Mouse (Mus musculus) stomach, embryonic 15.5 days (tissue): ENCODE data around the gene Tmem190. TPM values are rescaled to one million over a fixed set of nuclear protein-coding genes. Genes with fewer than 3 reads are reported as not detected.
A peak's percentile ranks its signal among the peaks of the same experiment; 100 is the strongest.

Experiments
- ATAC-seq: fragments of 200-750 bp; cut with Nextera tagmentation; 2 replicates; pipeline ENCODE4 v1.8.0; 2017; ENCODE audit warnings: low read depth, moderate number of reproducible peaks, moderate TSS enrichment; ENCODE audit not compliant: insufficient read depth, low FRiP score
- H3K27ac ChIP-seq: fragments of 300-500 bp; sonication (generic); 2 replicates; pipeline ENCODE4 v1.5.1; 2015; ENCODE audit warnings: mild to moderate bottlenecking, inconsistent platforms
- H3K27me3 ChIP-seq: fragments of 300-500 bp; sonication (generic); replicated peaks from 2 replicates; pipeline ENCODE4 v1.6.1; 2015; ENCODE audit warnings: inconsistent platforms
- H3K36me3 ChIP-seq: fragments of 300-500 bp; sonication (generic); 2 replicates; pipeline ENCODE4 v1.6.1; 2015; ENCODE audit warnings: inconsistent platforms
- H3K4me1 ChIP-seq: fragments of 300-500 bp; sonication (generic); 2 replicates; pipeline ENCODE4 v1.6.1; 2015; ENCODE audit warnings: inconsistent platforms
- H3K4me2 ChIP-seq: fragments of 300-500 bp; sonication (generic); 2 replicates; pipeline ENCODE4 v1.6.1; 2015; ENCODE audit warnings: mild to moderate bottlenecking, inconsistent platforms
- H3K4me3 ChIP-seq: fragments of 300-500 bp; sonication (generic); replicated peaks from 2 replicates; pipeline ENCODE4 v1.5.1; 2015; ENCODE audit warnings: inconsistent platforms
- H3K9ac ChIP-seq: fragments of 300-500 bp; sonication (generic); 2 replicates; pipeline ENCODE4 v1.6.1; 2015; ENCODE audit warnings: inconsistent platforms
- H3K9me3 ChIP-seq: fragments of 300-500 bp; sonication (generic); 2 replicates; pipeline ENCODE4 v1.6.1; 2016; ENCODE audit warnings: inconsistent platforms
- WGBS: fragments of 180-500 bp; shearing (Covaris S2); methylation state at CpG from one replicate; pipeline ENCODE4 v1.1.7; 2015; 5-methylcytosine and 5-hydroxymethylcytosine counted together
- polyA plus RNA-seq: library from polyadenylated mRNA; unstranded; fragments of >200 nt; fragmentation: Nextera tagmentation; extraction: Ambion mirVana; gene quantifications from 2 replicates; pipeline ENCODE4 v1.2.1, GENCODE M21; 2015

Gene Tmem190
- polyA plus RNA-seq, 1 experiment from 2014 or later: 1.2 TPM

DNA sequence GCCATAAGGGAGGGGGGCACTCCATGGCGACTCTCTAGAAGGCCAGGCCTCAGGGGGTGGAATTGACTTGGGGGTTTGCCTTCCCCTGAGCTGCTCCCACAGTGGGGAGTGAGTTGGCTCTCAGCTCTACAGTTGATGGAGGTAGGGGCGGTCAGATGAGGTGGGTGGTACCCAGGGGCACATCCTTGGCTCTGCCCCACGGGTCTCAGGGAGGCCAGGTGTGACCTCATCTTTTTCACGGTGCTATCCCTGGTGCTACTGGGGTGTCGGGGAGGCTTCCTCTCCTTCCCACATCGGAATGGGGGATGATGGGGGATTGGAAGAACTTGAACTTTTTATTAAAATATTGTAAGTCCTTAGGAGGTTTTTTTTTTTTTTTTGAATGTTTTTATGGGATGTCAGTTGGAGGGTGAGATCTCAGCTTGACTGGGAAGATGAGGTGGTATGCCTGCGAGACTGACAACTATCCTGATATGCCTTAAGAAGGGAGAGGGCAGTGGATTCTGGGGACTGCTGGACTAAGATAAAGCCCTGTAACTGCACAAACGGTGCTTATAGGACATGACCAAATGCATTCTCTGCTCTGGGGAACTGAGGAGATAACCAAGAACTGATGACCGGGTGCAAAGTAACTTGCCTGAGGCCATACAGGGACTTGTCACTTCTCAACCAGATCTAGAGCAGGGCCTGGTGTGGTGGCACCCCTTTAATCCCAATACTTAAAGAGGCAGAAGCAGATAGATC is 35.4 kb upstream of the Tmem190 start:
- no peaks in the 10 kb centered on the region for H3K27me3 ChIP-seq
- no peaks in the 10 kb centered on the region for H3K9me3 ChIP-seq
- H3K4me2 ChIP-seq: no peak overlapping the region
- peaks cover 20% of the 10 kb centered on the region for H3K4me1 ChIP-seq
- H3K4me3 ChIP-seq: no peak overlapping the region
- no peak overlapping the region for H3K27ac ChIP-seq
- peak; percentile 19; the same call in 1 of the 2 replicates for ATAC-seq
- no peak overlapping the region for H3K9ac ChIP-seq
- H3K36me3 ChIP-seq: peaks cover 14% of the 10 kb centered on the region
- WGBS: 64% methylated on average over 9 of the region's 9 CpGs

DNA sequence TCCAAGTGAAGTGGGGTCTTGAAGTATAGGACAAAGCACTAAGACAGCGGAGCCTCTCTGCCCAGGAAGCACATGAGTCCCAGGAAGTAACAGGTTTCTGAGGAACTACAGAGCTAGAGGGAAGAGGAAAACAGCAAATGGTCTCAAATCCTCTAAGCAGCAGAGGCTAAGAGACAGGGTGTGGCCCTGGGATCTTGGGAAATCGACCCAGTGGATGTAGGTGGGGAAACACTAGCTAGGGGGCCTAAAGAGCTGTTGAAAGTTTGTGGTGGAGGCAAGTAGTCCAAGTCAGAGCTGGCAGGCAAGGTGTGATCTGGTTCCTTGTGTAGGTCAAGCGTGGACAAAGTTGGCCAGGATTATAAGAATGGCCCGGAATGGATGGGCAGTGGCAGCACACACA is 34.4 kb upstream of the Tmem190 start:
- 77% methylated on average over 4 of the region's 4 CpGs for WGBS
- Histone ChIP-seq H3K4me2 (no peak overlapping the region), H3K9me3 (no peaks in the 10 kb centered on the region), H3K36me3 (peaks cover 14% of the 10 kb centered on the region), H3K9ac (no peak overlapping the region), H3K4me1 (peaks cover 19% of the 10 kb centered on the region), H3K4me3 (no peak overlapping the region), H3K27ac (no peak overlapping the region), H3K27me3 (no peaks in the 10 kb centered on the region)
- no peak for ATAC-seq

DNA sequence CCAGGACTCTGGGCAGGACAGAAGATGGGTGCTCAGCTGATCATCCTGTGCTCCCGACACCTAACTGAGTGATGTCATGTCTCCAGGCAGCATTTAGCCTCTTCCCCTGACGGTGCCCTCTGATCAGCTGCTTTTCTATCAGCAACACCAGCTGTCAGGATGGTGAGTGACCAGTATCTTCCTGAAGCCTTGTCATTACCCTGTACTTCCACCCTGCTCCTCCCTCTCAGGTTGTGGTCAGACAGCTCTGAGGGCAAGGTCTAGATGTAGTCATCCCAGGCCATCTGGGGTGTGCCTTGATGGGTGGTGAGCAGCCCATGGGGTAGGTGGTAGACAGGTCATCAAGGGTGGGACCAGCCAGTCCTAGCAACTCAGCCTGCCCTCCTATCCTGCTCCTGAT is 33.6 kb upstream of the Tmem190 start:
- 93% methylated on average over 2 of the region's 2 CpGs for WGBS
- Histone ChIP-seq H3K4me2 (no peak overlapping the region), H3K4me3 (no peak overlapping the region), H3K4me1 (peaks cover 18% of the 10 kb centered on the region), H3K9me3 (no peaks in the 10 kb centered on the region), H3K9ac (no peak overlapping the region), H3K27me3 (no peaks in the 10 kb centered on the region), H3K27ac (no peak overlapping the region), H3K36me3 (peaks cover 14% of the 10 kb centered on the region)
- ATAC-seq: no peak

DNA sequence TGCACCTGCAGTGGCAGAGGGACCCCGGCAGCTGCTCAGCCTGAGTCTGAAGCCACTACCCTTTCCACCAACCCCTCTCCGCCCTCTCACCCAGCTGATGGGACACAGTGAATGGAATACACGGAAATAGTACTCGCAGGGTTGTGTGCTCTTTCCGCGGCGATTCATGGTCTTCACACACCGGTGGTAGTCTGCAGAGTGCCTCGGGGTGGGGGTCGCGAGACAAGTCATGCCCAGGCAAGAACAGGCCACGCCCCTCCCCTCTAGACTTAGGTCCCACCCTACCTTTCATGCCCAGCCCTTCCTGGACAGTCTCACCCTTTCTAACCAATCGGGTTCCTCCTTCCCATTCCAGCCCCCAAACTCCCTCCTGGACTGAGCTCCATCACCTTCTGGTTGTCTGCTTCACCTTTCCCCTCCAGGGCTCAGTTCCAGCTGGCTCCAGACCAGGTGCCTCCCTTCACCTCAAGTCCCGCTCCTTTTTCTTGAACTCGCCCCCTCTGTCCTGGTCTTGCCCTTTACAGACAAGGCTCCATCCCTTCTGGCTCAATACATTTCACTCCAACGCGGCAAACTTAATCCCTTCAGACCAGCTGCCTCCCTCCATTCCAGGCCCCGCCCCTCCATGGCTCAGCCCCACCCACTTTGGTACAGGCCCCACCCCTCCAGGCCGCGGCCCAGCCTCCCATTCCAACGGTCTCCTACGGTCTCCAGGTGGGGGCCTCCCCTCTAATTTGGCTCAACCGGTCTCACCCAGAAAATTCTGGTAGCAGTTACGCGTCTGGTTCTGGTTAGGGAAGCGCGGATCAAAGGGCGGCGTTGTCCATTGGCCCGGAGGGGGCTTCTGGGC is 30.5 kb upstream of the Tmem190 start:
- peak overlapping the region; percentile 81 for H3K27ac ChIP-seq

DNA sequence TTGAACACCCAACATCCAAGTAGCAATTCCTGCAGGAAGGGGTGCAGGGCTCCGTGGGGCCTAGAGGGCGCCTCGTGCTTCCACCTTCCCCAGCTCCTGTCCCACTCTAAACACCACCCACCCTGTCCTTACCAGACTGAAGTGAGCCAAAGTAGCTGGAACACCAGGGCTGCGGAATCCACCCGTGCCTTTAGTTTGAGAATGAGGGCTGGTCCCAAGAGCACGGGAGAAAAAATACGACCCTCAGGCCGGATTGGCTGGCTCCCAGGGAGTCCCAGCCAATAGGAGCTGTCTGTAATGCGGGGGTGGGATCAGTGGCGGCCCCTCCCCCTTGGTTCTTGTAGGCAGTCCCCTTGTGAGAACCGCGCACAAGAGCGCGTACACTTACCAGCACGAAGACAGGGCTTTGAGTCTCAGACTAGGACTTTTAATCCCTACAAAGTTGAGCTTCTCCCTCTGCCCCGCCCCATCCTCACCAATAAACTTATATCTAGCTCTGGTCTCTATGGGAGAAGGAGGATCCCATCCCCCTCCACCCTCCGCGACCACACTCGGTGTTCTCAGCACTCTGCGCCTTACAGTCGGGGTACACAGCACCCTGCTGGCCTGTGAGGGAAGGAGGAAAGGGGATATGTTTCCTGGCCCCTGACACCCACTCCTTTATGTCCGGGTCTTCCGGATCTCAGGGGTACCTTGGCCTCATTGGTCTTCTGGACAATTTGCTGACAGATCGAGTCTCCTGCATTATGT is 29.7 kb upstream of the Tmem190 start, which contains the start of gene Cox6b2:
Gene Cox6b2 (minus strand): TSS at position 274 of the 750 bp plus-strand sequence.
- Histone ChIP-seq H3K27me3 (no peaks in the 10 kb centered on the region), H3K9me3 (no peaks in the 10 kb centered on the region), H3K36me3 (no peaks in the 10 kb centered on the region), H3K4me1 (peaks cover 18% of the 10 kb centered on the region), H3K27ac (peak within 1 kb of the TSS; percentile 81), H3K4me2 (peak within 1 kb of the TSS; percentile 76), H3K9ac (peak within 1 kb of the TSS; percentile 27; the same call in 1 of the 2 replicates), H3K4me3 (peak within 1 kb of the TSS; percentile 52)
- peak; percentile 91 for ATAC-seq
- WGBS: 4% methylated on average over 24 of the region's 24 CpGs

More for the DNA sequence above, 30.5 kb upstream of the Tmem190 start:
- H3K27me3 ChIP-seq: no peaks in the 10 kb centered on the region
- H3K4me1 ChIP-seq: peaks cover 18% of the 10 kb centered on the region
- ATAC-seq: peak; percentile 76
- H3K9me3 ChIP-seq: no peaks in the 10 kb centered on the region
- H3K4me2 ChIP-seq: peak overlapping the region; percentile 76
- H3K4me3 ChIP-seq: peak overlapping the region; percentile 52
- peak overlapping the region; percentile 27; the same call in 1 of the 2 replicates for H3K9ac ChIP-seq
- WGBS: 2% methylated on average over 30 of the region's 30 CpGs
- H3K36me3 ChIP-seq: 0 out of 2 replicates have a peak, but pooled peaks cover under 1% of the 10 kb centered on the region

DNA sequence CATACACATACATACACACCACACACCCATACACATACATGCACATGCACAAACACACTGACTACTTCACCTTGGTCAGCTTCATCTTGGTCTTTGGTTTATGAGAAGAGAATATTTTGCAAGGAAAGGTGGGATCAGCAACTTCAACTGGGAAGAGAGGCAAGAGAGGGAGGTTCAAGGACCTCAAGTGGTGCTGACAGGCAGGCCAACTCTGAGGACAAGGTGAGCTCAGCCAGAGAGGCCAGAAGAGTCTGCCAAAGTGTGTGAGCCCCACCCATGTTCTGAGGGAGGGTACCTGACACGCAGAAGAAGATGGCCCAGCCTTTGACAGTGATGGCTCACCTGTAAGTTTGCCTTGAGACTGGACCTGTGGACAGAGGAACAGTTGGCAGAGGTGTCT is 23.1 kb upstream of the Tmem190 start:
- H3K9ac ChIP-seq: no peak overlapping the region
- H3K4me3 ChIP-seq: no peak overlapping the region
- no peak for ATAC-seq
- 41% methylated on average over 1 of the region's 1 CpGs for WGBS
- no peaks in the 10 kb centered on the region for H3K9me3 ChIP-seq
- H3K4me1 ChIP-seq: no peaks in the 10 kb centered on the region
- no peak overlapping the region for H3K27ac ChIP-seq
- H3K4me2 ChIP-seq: no peak overlapping the region
- no peaks in the 10 kb centered on the region for H3K36me3 ChIP-seq
- no peaks in the 10 kb centered on the region for H3K27me3 ChIP-seq

DNA sequence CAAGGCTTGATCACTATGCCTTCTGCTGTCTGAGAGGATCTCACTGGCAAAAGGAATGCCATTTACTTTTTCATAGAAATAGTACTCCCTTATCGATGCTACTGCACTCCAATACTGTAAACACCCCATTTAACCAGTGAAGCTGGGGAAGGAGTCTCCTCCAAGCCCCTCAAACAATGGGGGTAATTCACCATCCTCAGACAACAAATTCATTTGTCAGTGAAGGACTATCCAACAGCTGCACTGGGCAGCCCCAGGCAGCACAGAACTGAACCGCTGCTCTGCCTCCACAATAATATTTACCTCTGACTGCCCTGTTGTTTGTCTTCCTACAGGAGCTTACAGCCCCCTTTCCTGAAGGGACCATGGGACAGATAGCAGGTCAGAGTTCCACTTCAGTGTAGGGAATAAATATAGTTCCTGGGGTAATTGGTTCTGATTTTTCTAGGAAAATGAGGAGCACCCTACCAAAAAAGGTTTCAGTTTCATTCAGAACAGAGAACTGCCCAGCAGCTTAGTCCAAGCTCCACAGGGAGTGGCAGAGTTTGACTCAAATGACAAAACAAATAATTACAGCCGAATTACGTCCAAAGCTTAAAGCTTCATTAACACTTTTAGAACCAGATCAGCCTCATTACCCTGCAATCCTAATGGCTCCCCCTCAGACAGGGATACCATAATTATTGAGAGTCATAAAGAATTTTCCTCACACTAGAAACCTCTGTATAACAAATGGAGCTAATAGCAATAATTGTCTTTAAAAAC is 17.6 kb upstream of the Tmem190 start:
- ATAC-seq: no peak
- H3K4me1 ChIP-seq: no peaks in the 10 kb centered on the region
- no peaks in the 10 kb centered on the region for H3K27me3 ChIP-seq
- 0 out of 2 replicates have a peak overlapping the region, but pooled peaks have one; percentile 2 for H3K4me2 ChIP-seq
- no peak overlapping the region for H3K9ac ChIP-seq
- whole genome bisulfite sequencing: 12% methylated on average over 4 of the region's 4 CpGs
- no peak overlapping the region for H3K27ac ChIP-seq
- no peaks in the 10 kb centered on the region for H3K9me3 ChIP-seq
- no peak overlapping the region for H3K4me3 ChIP-seq
- H3K36me3 ChIP-seq: no peaks in the 10 kb centered on the region

DNA sequence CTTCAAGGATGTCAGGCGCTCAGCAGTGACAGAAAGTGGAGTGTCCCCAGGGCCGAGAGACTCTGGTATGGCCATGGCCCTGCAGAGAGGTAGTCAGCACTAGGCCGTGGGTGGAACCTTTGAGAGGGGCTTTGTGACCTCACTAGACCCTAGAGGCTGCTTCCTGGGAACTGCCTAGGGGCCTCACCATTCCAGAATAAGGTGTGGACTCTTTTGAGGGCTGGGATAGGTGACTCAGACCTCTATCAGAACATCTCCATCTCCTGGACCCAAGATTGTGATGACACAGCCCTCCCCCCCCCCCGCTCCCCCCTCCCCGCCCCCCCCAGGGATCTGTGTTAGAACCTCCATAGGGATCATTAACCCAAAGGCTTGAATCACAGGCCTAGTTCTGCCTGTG is 11.5 kb upstream of the Tmem190 start, which contains the start of gene Fam71e2:
Gene Fam71e2 (minus strand): TSS at position 101 of the 400 bp plus-strand sequence.
- Histone ChIP-seq H3K27me3 (peaks cover 8% of the 10 kb centered on the region; the same call in 1 of the 2 replicates), H3K4me2 (no peak within 1 kb of the TSS), H3K4me3 (no peak within 1 kb of the TSS), H3K9ac (no peak within 1 kb of the TSS), H3K36me3 (no peaks in the 10 kb centered on the region), H3K4me1 (no peaks in the 10 kb centered on the region), H3K9me3 (no peaks in the 10 kb centered on the region), H3K27ac (no peak within 1 kb of the TSS)
- WGBS: 73% methylated on average over 4 of the region's 5 CpGs
- ATAC-seq: no peak

DNA sequence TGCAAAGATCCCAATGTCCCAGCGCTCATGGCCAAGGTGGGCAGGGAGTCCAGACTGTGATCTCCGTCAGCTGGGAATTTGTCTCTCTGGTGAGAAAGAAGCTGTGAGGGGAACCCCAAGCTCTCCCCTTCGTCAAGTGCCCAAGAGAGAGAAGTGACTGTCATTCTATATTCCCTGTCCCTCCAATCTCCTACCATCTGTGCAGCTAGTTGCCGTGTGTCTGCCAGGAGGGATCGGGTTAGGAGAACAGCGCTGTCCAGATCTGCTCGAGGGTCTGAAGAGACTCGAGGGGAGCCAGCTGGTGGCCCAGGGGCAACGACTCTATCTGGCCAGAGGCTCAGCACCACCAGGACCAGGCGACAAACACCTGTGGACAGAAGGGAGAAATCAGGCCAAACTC is 6.6 kb upstream of the Tmem190 start:
- no peaks in the 10 kb centered on the region for H3K36me3 ChIP-seq
- H3K4me3 ChIP-seq: no peak overlapping the region
- ATAC-seq: no peak
- H3K9ac ChIP-seq: no peak overlapping the region
- H3K27ac ChIP-seq: no peak overlapping the region
- 44% methylated on average over 10 of the region's 10 CpGs for WGBS
- H3K9me3 ChIP-seq: no peaks in the 10 kb centered on the region
- peaks cover 20% of the 10 kb centered on the region for H3K4me1 ChIP-seq
- H3K4me2 ChIP-seq: no peak overlapping the region
- H3K27me3 ChIP-seq: peaks cover 43% of the 10 kb centered on the region

DNA sequence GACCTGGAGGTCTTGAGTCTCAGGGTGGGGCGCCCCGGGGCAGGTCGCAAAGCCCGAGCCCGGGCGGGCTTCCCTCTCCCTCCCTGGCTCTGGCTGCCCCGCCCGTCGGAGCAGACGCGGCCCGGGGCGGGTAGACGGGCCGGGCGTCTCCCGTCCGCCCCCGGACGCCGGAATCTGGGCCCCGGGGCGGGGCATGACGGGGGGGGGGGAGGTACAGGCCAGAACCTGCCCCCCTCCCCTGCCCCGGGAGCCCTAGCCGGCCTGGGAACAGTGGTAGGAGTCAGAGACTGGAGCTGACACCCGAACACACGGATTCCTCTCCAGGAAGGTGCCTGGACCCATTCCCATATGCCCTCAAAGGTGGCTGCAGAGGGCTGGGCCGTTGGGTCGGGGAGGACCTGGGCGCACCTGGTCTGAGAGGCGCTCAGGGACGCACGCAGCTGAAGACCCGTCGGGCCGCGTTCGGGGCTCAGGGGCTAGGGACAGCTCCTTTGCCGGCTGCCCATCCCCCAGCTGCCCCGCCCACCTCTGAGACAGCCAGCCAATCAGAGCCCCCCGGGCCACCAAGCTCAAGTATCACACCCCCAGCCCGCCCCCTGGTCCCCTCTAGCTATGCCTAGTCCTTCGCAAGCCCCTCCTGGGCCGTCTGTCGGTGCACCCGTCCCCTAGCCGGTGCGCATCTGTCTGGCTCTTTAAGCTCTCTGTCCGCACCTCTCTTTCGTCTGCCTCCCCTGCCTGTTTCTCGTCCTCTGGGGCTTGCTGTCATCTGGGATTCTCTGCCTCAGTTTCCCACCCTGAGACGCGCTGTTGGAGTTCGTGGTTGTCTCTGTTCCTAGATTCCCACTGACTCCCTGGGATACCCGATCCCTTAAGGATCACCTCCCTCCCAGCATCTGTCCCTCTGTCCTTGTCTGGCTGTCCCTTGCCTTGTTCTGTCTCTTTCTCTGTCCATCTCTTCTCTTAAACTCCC is 5.6 kb upstream of the Tmem190 start:
- no peaks in the 10 kb centered on the region for H3K36me3 ChIP-seq

More for the DNA sequence above, 5.6 kb upstream of the Tmem190 start:
- Histone ChIP-seq H3K4me1 (peaks cover 24% of the 10 kb centered on the region), H3K9ac (0 out of 2 replicates have a peak overlapping the region, but pooled peaks have one; percentile 19), H3K27ac (no peak overlapping the region), H3K27me3 (peaks cover 43% of the 10 kb centered on the region), H3K4me2 (peak overlapping the region; percentile 68), H3K4me3 (peak overlapping the region; percentile 39), H3K9me3 (no peaks in the 10 kb centered on the region)
- peak; percentile 68 for ATAC-seq
- WGBS: 2% methylated on average over 52 of the region's 56 CpGs
